Mouse (Mus musculus) heart, embryonic 16.5 days (tissue): ENCODE data around the gene Rps6kc1. TPM values are rescaled to one million over a fixed set of nuclear protein-coding genes. Genes with fewer than 3 reads are reported as not detected.

Experiments used
- ATAC-seq: fragments of 200-750 bp; cut with Nextera tagmentation; replicated peaks from 2 replicates; pipeline ENCODE4 v1.8.0; 2017; ENCODE audit warnings: moderate number of reproducible peaks; ENCODE audit not compliant: insufficient read depth, low FRiP score; ENCODE audit errors: extremely low read depth
- H3K27ac ChIP-seq: fragments of 300-500 bp; sonication (generic); 2 replicates; pipeline ENCODE4 v1.5.1; 2014; ENCODE audit warnings: mild to moderate bottlenecking, low read length, control low read depth, moderate library complexity
- H3K27me3 ChIP-seq: fragments of 300-500 bp; sonication (generic); 2 replicates; pipeline ENCODE4 v1.6.1; 2014; ENCODE audit warnings: low read length, mixed read lengths; ENCODE audit not compliant: control insufficient read depth, insufficient read depth
- H3K36me3 ChIP-seq: fragments of 300-500 bp; sonication (generic); 2 replicates; pipeline ENCODE4 v1.6.1; 2014; ENCODE audit not compliant: control insufficient read depth, insufficient read depth
- H3K4me1 ChIP-seq: fragments of 300-500 bp; sonication (generic); 2 replicates; pipeline ENCODE4 v1.6.1; 2014; ENCODE audit warnings: low read length, mixed read lengths; ENCODE audit not compliant: control insufficient read depth, insufficient read depth
- H3K4me2 ChIP-seq: fragments of 300-500 bp; sonication (generic); 2 replicates; pipeline ENCODE4 v1.6.1; 2014; ENCODE audit warnings: low read depth, mild to moderate bottlenecking, control low read depth, low read length
- H3K4me3 ChIP-seq: fragments of 300-500 bp; sonication (generic); 2 replicates; pipeline ENCODE4 v1.5.1; 2014; ENCODE audit warnings: mild to moderate bottlenecking, control low read depth, low read length
- H3K9ac ChIP-seq: fragments of 300-500 bp; sonication (generic); 2 replicates; pipeline ENCODE4 v1.6.1; 2014; ENCODE audit warnings: low read length, control low read depth
- H3K9me3 ChIP-seq: fragments of 300-500 bp; sonication (generic); replicated peaks from 2 replicates; pipeline ENCODE4 v1.6.1; 2016; ENCODE audit warnings: low read length; ENCODE audit not compliant: control insufficient read depth
- WGBS: fragments of 180-500 bp; shearing (Covaris S2); extraction: QIAGEN DNeasy Blood & Tissue Kit; methylation state at CpG from one replicate; pipeline ENCODE4 v1.1.7; 2014; 5-methylcytosine and 5-hydroxymethylcytosine counted together
- polyA plus RNA-seq: library from polyadenylated mRNA; unstranded; fragments of >200 nt; fragmentation: Nextera tagmentation; extraction: Ambion mirVana; gene quantifications from 2 replicates; pipeline ENCODE4 v1.2.1, GENCODE M21; 2015

Gene Rps6kc1
- 10.3 TPM in 2 replicates for polyA plus RNA-seq

DNA sequence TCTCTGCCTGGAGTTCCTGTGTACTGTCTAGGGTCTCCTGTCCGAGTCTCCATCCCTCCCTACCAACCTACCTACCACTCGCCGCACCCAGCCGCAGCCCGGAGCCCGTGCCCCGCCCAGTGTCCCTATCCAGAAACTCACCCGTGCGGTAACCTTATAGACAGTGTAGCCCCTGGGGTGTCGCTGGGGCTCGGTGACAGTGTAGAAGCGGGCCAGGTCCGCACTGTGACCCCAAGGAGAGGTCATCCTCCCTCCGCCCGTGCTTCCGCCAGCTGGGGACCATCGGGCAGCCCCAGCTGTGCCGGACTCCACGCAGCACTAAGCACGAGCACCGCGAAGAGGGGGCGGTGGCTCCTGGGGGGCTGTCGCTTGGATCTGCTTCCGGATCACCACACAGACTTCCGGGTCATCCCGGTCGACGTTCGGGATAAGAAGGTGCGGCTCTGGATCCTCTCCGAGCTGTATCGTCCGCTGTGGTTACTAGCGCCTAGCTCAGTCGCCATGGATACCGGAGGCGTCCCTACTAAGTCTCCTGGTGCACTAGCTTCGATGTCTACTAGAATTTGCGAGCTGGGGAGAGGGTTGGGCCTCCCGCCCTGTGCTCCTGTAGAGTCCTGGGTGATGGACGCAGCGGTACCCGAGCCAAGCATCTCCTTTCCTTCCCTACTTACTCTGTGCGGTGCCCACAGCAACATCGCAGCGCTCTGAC, at the start of gene Rps6kc1:
Gene Rps6kc1, minus strand, starts transcription at position 356 of the 709 bp plus-strand sequence.
- peak within 1 kb of the TSS; percentile 85 for H3K4me3 ChIP-seq
- H3K4me2 ChIP-seq, result peak within 1 kb of the TSS; percentile 96
- ATAC-seq, result peak; percentile 89
- no peak within 1 kb of the TSS for H3K27ac ChIP-seq
- no peaks in the 10 kb centered on the region for H3K27me3 ChIP-seq
- peak within 1 kb of the TSS; percentile 94 for H3K9ac ChIP-seq
- no peaks in the 10 kb centered on the region for H3K9me3 ChIP-seq
- H3K4me1 ChIP-seq, result peaks cover 10% of the 10 kb centered on the region; the same call in 1 of the 2 replicates
- WGBS, result under 1% methylated on average over 47 of the region's 47 CpGs
- no peaks in the 10 kb centered on the region for H3K36me3 ChIP-seq

DNA sequence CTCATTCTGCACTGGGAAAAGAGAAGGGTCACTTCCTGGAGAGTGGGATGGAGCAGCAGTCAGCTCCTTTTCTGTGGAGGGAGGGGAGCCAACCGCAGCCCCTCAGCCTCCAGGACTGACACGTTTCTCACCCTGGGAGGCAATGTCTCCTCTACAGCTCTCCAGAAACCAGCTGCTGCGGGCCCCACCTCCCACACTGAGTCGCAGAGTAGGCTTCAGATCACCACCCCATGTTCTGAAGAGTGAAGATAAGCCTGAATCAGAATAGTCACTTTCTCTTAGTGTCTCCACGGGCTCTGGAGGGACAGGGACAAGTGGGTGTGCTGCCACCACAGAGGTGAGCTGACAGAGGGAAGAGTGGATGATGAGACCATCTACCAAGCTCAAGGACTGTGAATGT, 47.3 kb upstream of the Rps6kc1 start:
- Histone ChIP-seq H3K27ac (peak overlapping the region; percentile 67), H3K36me3 (peaks cover 34% of the 10 kb centered on the region), H3K4me3 (no peak overlapping the region), H3K4me2 (no peak overlapping the region), H3K4me1 (peaks cover 17% of the 10 kb centered on the region), H3K9ac (no peak overlapping the region), H3K27me3 (no peaks in the 10 kb centered on the region), H3K9me3 (no peaks in the 10 kb centered on the region)
- no peak for ATAC-seq
- 45% methylated on average over 5 of the region's 5 CpGs for WGBS

- H3K36me3 ChIP-seq, result peaks cover 37% of the 10 kb centered on the region
- no peaks in the 10 kb centered on the region for H3K27me3 ChIP-seq
- H3K9me3 ChIP-seq, result no peaks in the 10 kb centered on the region
- peak overlapping the region; percentile 96 for H3K27ac ChIP-seq
- H3K4me2 ChIP-seq, result peak overlapping the region; percentile 39
- H3K9ac ChIP-seq, result peak overlapping the region; percentile 49
- ATAC-seq, result peak; percentile 89
- WGBS, result 37% methylated on average over 3 of the region's 3 CpGs
- no peak overlapping the region for H3K4me3 ChIP-seq
- H3K4me1 ChIP-seq, result peaks cover 34% of the 10 kb centered on the region
Observed at GRCm38 (mm10) chr1:190953009-190953408, 41.4 kb upstream of the Rps6kc1 start.

DNA sequence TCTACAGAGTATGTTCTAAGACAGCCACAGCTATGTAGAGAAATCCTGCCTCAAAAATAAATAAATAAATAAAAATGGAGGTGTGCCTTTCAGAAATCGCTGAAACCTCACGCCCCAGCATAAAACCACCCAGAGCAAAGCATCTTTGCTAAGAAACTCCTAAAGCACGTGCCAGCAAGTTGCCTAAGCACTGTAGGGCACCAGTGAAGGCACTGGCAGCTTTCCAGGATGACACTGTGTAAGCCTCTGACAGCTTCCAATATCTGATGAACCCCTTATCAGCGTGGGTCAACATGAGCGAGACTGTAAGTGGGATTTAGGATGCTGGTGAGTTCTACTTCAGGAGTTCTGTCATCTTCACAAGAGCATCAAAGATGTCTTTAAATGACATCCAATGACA, 39.4 kb upstream of the Rps6kc1 start:
- Histone ChIP-seq H3K27ac (no peak overlapping the region), H3K27me3 (no peaks in the 10 kb centered on the region), H3K4me2 (no peak overlapping the region), H3K9ac (no peak overlapping the region), H3K4me3 (no peak overlapping the region), H3K36me3 (peaks cover 25% of the 10 kb centered on the region), H3K4me1 (peaks cover 34% of the 10 kb centered on the region), H3K9me3 (no peaks in the 10 kb centered on the region)
- ATAC-seq, result no peak
- WGBS, result 65% methylated on average over 5 of the region's 5 CpGs

DNA sequence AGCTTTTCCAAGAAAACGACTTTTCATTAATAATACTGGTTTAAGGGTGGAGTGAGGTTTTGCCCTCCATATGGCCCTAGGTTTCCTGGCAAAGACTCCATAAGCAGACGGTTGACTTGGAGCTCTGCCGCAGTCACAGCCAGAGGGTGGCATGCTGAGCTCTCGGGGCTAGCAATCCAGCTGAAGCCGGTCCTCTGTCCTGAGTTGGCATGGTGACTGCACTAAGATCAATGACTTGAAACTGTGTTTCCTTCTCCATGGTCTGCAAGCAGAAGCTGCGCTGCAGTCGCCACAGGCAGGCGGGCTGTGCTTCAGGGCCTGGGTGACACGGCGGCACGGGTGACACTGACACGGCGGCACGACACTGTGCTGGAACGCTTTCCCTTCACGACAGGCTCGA, 37.3 kb upstream of the Rps6kc1 start:
- H3K4me2 ChIP-seq, result no peak overlapping the region
- peaks cover 23% of the 10 kb centered on the region for H3K4me1 ChIP-seq
- no peaks in the 10 kb centered on the region for H3K27me3 ChIP-seq
- no peak for ATAC-seq
- H3K9ac ChIP-seq, result no peak overlapping the region
- H3K27ac ChIP-seq, result no peak overlapping the region; the same call in 1 of the 2 replicates
- WGBS, result 85% methylated on average over 17 of the region's 17 CpGs
- H3K9me3 ChIP-seq, result no peaks in the 10 kb centered on the region
- H3K4me3 ChIP-seq, result no peak overlapping the region
- peaks cover 21% of the 10 kb centered on the region for H3K36me3 ChIP-seq

GRCm38 (mm10) chr1:190948439-190948838, 36.9 kb upstream of the Rps6kc1 start:
- no peak overlapping the region for H3K9ac ChIP-seq
- H3K36me3 ChIP-seq, result peaks cover 25% of the 10 kb centered on the region
- no peak overlapping the region for H3K27ac ChIP-seq
- no peak overlapping the region for H3K4me3 ChIP-seq
- 79% methylated on average over 7 of the region's 7 CpGs for WGBS
- H3K4me1 ChIP-seq, result peaks cover 19% of the 10 kb centered on the region
- no peak overlapping the region for H3K4me2 ChIP-seq
- no peak for ATAC-seq
- no peaks in the 10 kb centered on the region for H3K9me3 ChIP-seq
- no peaks in the 10 kb centered on the region for H3K27me3 ChIP-seq

DNA sequence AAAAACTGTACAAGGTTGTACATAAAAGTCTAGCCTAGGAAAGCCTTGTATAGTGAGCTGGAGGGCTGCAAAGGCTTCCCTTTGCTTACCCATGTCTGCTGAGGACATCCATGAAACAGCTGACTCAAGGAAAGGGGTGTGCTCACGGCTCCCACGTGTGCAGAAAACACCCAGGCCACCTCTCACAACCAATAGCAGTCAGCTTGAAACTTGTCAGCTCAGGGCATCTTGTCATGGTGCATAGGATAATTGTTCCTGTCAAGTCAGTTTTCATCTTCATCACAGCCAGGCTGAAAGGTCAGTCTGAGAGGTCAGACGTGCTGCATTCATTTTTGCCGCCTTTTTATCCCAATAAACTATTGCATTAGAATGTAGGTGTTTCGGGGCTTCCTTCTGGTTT, 36.4 kb upstream of the Rps6kc1 start:
- no peaks in the 10 kb centered on the region for H3K27me3 ChIP-seq
- WGBS, result 77% methylated on average over 5 of the region's 5 CpGs
- no peak overlapping the region for H3K4me2 ChIP-seq
- H3K4me3 ChIP-seq, result no peak overlapping the region
- H3K9ac ChIP-seq, result no peak overlapping the region
- no peak for ATAC-seq
- H3K4me1 ChIP-seq, result peaks cover 15% of the 10 kb centered on the region; the same call in 1 of the 2 replicates
- H3K36me3 ChIP-seq, result peaks cover 28% of the 10 kb centered on the region
- no peak overlapping the region for H3K27ac ChIP-seq
- no peaks in the 10 kb centered on the region for H3K9me3 ChIP-seq

DNA sequence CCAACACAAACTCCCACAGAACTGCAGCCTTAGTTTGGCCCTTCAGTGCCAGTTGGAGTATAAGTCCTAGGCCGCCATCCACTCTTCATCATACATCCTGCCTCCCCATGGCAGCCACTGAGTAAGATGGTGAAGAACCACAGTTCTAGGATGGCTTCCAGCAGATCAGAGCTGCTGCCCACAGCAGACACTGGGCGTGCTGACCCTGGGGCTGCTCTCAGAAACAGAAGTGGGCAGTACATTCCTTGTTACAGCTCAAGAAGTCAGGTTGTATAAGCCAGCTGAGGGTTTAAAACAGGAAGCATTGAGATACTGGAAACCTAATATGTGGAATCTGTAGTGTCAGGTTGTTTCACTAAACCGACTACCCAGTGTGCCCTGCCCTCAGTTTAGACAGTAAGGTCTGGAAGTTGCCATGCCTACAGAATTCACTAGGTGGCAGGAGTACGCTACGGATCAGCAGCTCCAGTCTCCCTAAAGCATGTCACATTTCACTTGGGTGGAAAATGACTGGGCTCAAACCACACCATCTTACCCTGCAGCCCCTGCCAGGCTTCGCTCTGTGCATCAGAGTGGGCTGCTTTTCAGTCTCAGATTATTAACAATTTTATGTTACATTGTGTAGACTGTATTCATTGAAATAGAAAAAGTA, 32.7 kb upstream of the Rps6kc1 start:
- WGBS, result 42% methylated on average over 6 of the region's 6 CpGs

GRCm38 (mm10) chr1:190939803-190940202, 28.2 kb upstream of the Rps6kc1 start:
- no peak overlapping the region for H3K4me3 ChIP-seq
- H3K27ac ChIP-seq, result no peak overlapping the region
- H3K27me3 ChIP-seq, result no peaks in the 10 kb centered on the region
- 88% methylated on average over 7 of the region's 7 CpGs for WGBS
- no peak for ATAC-seq
- no peak overlapping the region for H3K4me2 ChIP-seq
- H3K36me3 ChIP-seq, result peaks cover 50% of the 10 kb centered on the region
- no peaks in the 10 kb centered on the region for H3K4me1 ChIP-seq
- H3K9ac ChIP-seq, result no peak overlapping the region
- no peaks in the 10 kb centered on the region for H3K9me3 ChIP-seq

More for the DNA sequence above, 32.7 kb upstream of the Rps6kc1 start:
- Histone ChIP-seq H3K36me3 (peaks cover 47% of the 10 kb centered on the region), H3K4me3 (no peak overlapping the region), H3K4me2 (no peak overlapping the region), H3K4me1 (no peaks in the 10 kb centered on the region), H3K9ac (no peak overlapping the region), H3K27ac (no peak overlapping the region), H3K9me3 (no peaks in the 10 kb centered on the region), H3K27me3 (no peaks in the 10 kb centered on the region)
- ATAC-seq, result peak; percentile 81
